Mouse (Mus musculus) erythroblast, embryonic 14.5 days (primary cell): ENCODE data around the gene Gm47289.

Experiments
- GATA1 ChIP-seq: IDR thresholded peaks from 2 replicates; pipeline ENCODE4 v1.6.1; 2012; ENCODE audit warnings: low read length, inconsistent platforms, mixed read lengths
- TAL1 ChIP-seq: IDR thresholded peaks from 3 replicates; pipeline ENCODE4 v1.6.1; 2012; ENCODE audit warnings: low read length, inconsistent platforms, mixed read lengths

- TF ChIP-seq GATA1 (no peak), TAL1 (no peak)
Measured at GRCm38 (mm10) chr9:119156278-119157201, 2.4 kb upstream of the Gm47289 start, which contains the start of gene Acaa1b.
